Mouse (Mus musculus): Measurements from ENCODE around the gene Per1. TPM values are rescaled to one million over a fixed set of nuclear protein-coding genes. Genes with fewer than 3 reads are reported as not detected.
A peak's percentile ranks its signal among the peaks of the same experiment; 100 is the strongest.

Per1 gene
- polyA plus RNA-seq, 1 experiment from 2014 or later = 7.3 TPM

- Histone ChIP-seq H3K4me3 (ENCODE audit: low read depth, low read length) (peak within 1 kb of the TSS; percentile 61), H3K4me1 (ENCODE audit: control insufficient read depth, insufficient read depth, low read length) (peaks cover 28% of the 10 kb centered on the region), H3K9me3 (ENCODE audit: control insufficient read depth, low read length) (no peaks in the 10 kb centered on the region), H3K9ac (ENCODE audit: low read length) (peak within 1 kb of the TSS; percentile 93), H3K4me2 (peak within 1 kb of the TSS; percentile 91), H3K27ac (ENCODE audit: low read depth, low read length) (peak within 1 kb of the TSS; percentile 86), H3K36me3 (ENCODE audit: control insufficient read depth, insufficient read depth, low read length) (no peaks in the 10 kb centered on the region), H3K27me3 (ENCODE audit: control insufficient read depth, insufficient read depth, low read length) (no peaks in the 10 kb centered on the region)
- peak; percentile 99 for DNase-seq (ENCODE audit: low spot score, missing footprints)
- ATAC-seq (ENCODE audit: low FRiP score) = peak; percentile 87
- WGBS = under 1% methylated on average over 46 of the region's 47 CpGs
These were observed 24.3 kb upstream of the Per1 start, which contains the start of gene Tmem107 for GRCm38 (mm10) chr11:69070590-69071222. Tmem107 (plus strand) TSS chr11:69070806.

DNA sequence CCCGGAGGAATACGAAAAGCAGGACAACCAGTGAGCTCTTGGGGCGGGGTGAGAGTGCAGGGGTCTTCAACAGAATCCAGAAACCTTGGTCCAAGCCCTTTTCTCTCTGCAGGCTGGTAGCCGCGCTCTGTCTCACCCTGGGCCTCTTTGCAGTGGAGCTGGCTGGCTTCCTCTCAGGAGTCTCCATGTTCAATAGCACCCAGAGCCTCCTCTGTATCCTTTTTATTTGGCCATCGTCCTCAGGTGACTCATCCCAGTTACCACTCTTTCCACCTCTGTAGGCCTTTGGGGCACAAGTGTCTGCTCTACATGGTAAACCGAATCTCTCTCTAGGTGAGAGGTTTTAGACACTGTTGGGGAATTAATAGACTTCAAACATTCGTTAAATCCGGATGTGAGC lies 23.8 kb upstream of the Per1 start:
- H3K4me3 ChIP-seq (ENCODE audit: low read depth, low read length) = peak overlapping the region; percentile 61
- H3K9me3 ChIP-seq (ENCODE audit: control insufficient read depth, low read length) = no peaks in the 10 kb centered on the region
- H3K4me1 ChIP-seq (ENCODE audit: control insufficient read depth, insufficient read depth, low read length) = peaks cover 24% of the 10 kb centered on the region
- ATAC-seq (ENCODE audit: low FRiP score) = no peak
- no peaks in the 10 kb centered on the region for H3K27me3 ChIP-seq (ENCODE audit: control insufficient read depth, insufficient read depth, low read length)
- peak overlapping the region; percentile 91 for H3K4me2 ChIP-seq
- peak overlapping the region; percentile 93 for H3K9ac ChIP-seq (ENCODE audit: low read length)
- peak overlapping the region; percentile 65 for H3K27ac ChIP-seq (ENCODE audit: low read depth, low read length)
- 22% methylated on average over 9 of the region's 9 CpGs for WGBS
- no peak for DNase-seq (ENCODE audit: low spot score, missing footprints)
- no peaks in the 10 kb centered on the region for H3K36me3 ChIP-seq (ENCODE audit: control insufficient read depth, insufficient read depth, low read length)

- DNase-seq (ENCODE audit: low spot score, missing footprints) = no peak
- Histone ChIP-seq H3K27ac (ENCODE audit: low read depth, low read length) (peak overlapping the region; percentile 92; the same call in 1 of the 2 replicates), H3K4me1 (ENCODE audit: control insufficient read depth, insufficient read depth, low read length) (peaks cover 19% of the 10 kb centered on the region), H3K9ac (ENCODE audit: low read length) (peak overlapping the region; percentile 76; the same call in 1 of the 2 replicates), H3K36me3 (ENCODE audit: control insufficient read depth, insufficient read depth, low read length) (no peaks in the 10 kb centered on the region), H3K27me3 (ENCODE audit: control insufficient read depth, insufficient read depth, low read length) (no peaks in the 10 kb centered on the region), H3K4me3 (ENCODE audit: low read depth, low read length) (peak overlapping the region; percentile 28; the same call in 1 of the 2 replicates), H3K9me3 (ENCODE audit: control insufficient read depth, low read length) (no peaks in the 10 kb centered on the region), H3K4me2 (peak overlapping the region; percentile 47)
- no peak for ATAC-seq (ENCODE audit: low FRiP score)
- 81% methylated on average over 11 of the region's 11 CpGs for WGBS
These were observed 22.8 kb upstream of the Per1 start for GRCm38 (mm10) chr11:69072234-69072633.

DNA sequence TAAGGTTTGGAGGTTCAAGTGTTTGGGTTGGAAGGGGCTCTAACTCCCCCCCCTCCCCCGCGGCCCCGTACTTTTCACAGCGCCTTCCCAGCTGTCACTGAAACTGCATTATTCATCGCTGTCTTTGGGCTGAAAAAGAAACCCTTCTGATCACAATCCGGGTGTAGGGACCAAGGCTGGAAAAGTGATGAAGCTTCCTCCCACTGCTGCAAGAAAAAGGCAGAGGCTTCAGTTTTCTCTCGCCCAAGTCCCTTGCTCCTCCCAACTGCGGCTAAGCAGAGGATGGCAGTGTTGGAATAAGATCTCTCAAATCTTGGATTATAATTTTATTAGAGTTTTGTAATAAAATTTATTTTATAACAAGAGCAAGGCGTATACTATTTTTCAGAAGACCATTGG lies 22.4 kb upstream of the Per1 start:
- H3K27me3 ChIP-seq (ENCODE audit: control insufficient read depth, insufficient read depth, low read length) = no peaks in the 10 kb centered on the region
- DNase-seq (ENCODE audit: low spot score, missing footprints) (peak; percentile 84), ATAC-seq (ENCODE audit: low FRiP score) (no peak)
- H3K4me2 ChIP-seq = peak overlapping the region; percentile 47
- peaks cover 19% of the 10 kb centered on the region for H3K4me1 ChIP-seq (ENCODE audit: control insufficient read depth, insufficient read depth, low read length)
- no peaks in the 10 kb centered on the region for H3K9me3 ChIP-seq (ENCODE audit: control insufficient read depth, low read length)
- peak overlapping the region; percentile 92 for H3K27ac ChIP-seq (ENCODE audit: low read depth, low read length)
- H3K9ac ChIP-seq (ENCODE audit: low read length) = peak overlapping the region; percentile 76
- H3K4me3 ChIP-seq (ENCODE audit: low read depth, low read length) = peak overlapping the region; percentile 28
- 11% methylated on average over 9 of the region's 9 CpGs for WGBS
- no peaks in the 10 kb centered on the region for H3K36me3 ChIP-seq (ENCODE audit: control insufficient read depth, insufficient read depth, low read length)

DNA sequence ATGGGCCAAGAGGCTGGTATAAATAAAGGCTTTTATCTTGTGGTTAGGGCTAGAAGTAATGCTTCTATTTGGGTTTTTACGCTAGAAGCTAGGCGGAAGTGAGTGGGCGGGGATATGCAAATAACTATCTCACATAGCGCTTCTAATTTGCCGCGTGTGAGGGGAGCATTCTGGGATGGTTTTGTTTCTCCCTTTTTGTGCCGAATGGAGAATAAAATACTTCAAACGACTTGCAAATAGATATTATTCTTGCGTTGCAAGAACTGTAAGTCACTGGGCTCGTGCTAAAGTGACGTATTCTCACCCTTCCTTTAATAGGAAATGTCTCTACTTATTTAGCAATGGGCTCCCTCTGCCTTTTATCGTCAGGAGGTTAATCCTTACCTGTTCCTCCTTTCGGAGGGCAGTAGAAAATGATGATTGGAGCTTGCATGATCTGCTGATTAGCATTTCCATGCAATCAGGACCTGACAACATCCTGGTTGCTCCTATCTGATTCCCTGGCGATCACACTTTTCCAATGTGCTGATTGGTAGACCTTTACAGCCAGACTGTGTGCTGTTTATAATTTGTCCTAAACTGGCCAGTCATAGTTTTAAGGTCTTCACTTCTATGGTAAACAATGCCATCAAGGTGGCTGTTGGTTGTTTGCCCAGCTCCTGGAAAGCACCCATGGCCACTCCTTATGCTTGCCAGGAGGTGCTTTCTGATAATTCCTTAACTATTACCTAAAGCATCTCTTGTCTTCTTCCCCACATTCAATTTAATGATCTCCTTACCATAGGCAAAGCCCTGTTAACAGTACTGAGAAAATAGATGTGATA lies 21.7 kb upstream of the Per1 start:
- Histone ChIP-seq H3K27ac (ENCODE audit: low read depth, low read length) (peak overlapping the region; percentile 92), H3K36me3 (ENCODE audit: control insufficient read depth, insufficient read depth, low read length) (no peaks in the 10 kb centered on the region), H3K9ac (ENCODE audit: low read length) (peak overlapping the region; percentile 76), H3K4me2 (peak overlapping the region; percentile 47), H3K9me3 (ENCODE audit: control insufficient read depth, low read length) (no peaks in the 10 kb centered on the region), H3K27me3 (ENCODE audit: control insufficient read depth, insufficient read depth, low read length) (no peaks in the 10 kb centered on the region), H3K4me3 (ENCODE audit: low read depth, low read length) (peak overlapping the region; percentile 28), H3K4me1 (ENCODE audit: control insufficient read depth, insufficient read depth, low read length) (peaks cover 19% of the 10 kb centered on the region)
- ATAC-seq (ENCODE audit: low FRiP score) (peak; percentile 72), DNase-seq (ENCODE audit: low spot score, missing footprints) (peak; percentile 99)
- under 1% methylated on average over 14 of the region's 14 CpGs for WGBS

- no peak overlapping the region for H3K4me2 ChIP-seq
- peak overlapping the region; percentile 92 for H3K27ac ChIP-seq (ENCODE audit: low read depth, low read length)
- WGBS = 36% methylated on average over 6 of the region's 6 CpGs
- H3K9me3 ChIP-seq (ENCODE audit: control insufficient read depth, low read length) = no peaks in the 10 kb centered on the region
- no peak overlapping the region for H3K9ac ChIP-seq (ENCODE audit: low read length)
- H3K4me1 ChIP-seq (ENCODE audit: control insufficient read depth, insufficient read depth, low read length) = peaks cover 19% of the 10 kb centered on the region
- DNase-seq (ENCODE audit: low spot score, missing footprints) (peak; percentile 83), ATAC-seq (ENCODE audit: low FRiP score) (no peak)
- H3K36me3 ChIP-seq (ENCODE audit: control insufficient read depth, insufficient read depth, low read length) = no peaks in the 10 kb centered on the region
- no peaks in the 10 kb centered on the region for H3K27me3 ChIP-seq (ENCODE audit: control insufficient read depth, insufficient read depth, low read length)
- no peak overlapping the region for H3K4me3 ChIP-seq (ENCODE audit: low read depth, low read length)
These were observed 20.9 kb upstream of the Per1 start for GRCm38 (mm10) chr11:69073951-69074775.

- ATAC-seq (ENCODE audit: low FRiP score) = no peak
- 47% methylated on average over 2 of the region's 2 CpGs for WGBS
- no peak overlapping the region for H3K9ac ChIP-seq (ENCODE audit: low read length)
These were observed 20.3 kb upstream of the Per1 start for GRCm38 (mm10) chr11:69074776-69075069.

DNA sequence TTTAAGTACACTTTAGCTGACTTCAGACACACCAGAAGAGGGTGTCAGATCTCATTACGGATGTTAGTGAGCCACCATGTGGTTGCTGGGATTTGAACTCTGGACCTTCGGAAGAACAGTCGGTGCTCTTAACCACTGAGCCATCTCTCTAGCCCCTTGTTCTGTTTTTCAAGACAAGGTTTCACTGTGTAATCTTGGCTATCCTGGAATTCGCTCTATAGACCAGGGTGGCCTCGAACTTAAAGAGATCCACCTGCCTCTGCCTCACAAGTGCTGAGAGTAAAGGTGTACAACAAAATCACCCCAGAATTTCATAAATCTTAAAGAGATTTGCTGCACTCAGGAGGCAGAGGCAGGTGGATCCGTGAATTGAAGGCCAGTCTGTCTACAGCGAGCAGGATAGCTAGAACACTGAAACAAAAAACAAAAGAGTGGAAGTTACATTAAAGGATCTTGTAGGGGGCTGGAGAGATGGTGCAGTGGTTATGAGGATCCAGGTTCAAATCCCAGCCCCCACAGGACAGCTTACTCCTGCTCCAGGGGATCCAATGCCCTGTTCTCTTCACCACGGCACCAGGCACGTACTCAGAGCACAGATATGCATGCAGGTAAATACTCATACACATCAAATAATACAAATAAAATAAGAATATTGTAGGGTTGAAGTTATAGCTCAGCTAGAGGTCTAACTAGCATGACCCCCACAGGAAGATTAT lies 19.1 kb upstream of the Per1 start:
- Histone ChIP-seq H3K36me3 (ENCODE audit: control insufficient read depth, insufficient read depth, low read length) (no peaks in the 10 kb centered on the region), H3K4me1 (ENCODE audit: control insufficient read depth, insufficient read depth, low read length) (peaks cover 14% of the 10 kb centered on the region), H3K27me3 (ENCODE audit: control insufficient read depth, insufficient read depth, low read length) (no peaks in the 10 kb centered on the region), H3K4me3 (ENCODE audit: low read depth, low read length) (no peak overlapping the region), H3K9me3 (ENCODE audit: control insufficient read depth, low read length) (no peaks in the 10 kb centered on the region), H3K27ac (ENCODE audit: low read depth, low read length) (no peak overlapping the region), H3K9ac (ENCODE audit: low read length) (no peak overlapping the region), H3K4me2 (no peak overlapping the region)
- WGBS = 52% methylated on average over 8 of the region's 9 CpGs
- DNase-seq (ENCODE audit: low spot score, missing footprints) (peak; percentile 80), ATAC-seq (ENCODE audit: low FRiP score) (no peak)

More at GRCm38 (mm10) chr11:69074776-69075069, 20.3 kb upstream of the Per1 start:
- no peak for DNase-seq (ENCODE audit: low spot score, missing footprints)
- no peak overlapping the region for H3K27ac ChIP-seq (ENCODE audit: low read depth, low read length)
- no peaks in the 10 kb centered on the region for H3K9me3 ChIP-seq (ENCODE audit: control insufficient read depth, low read length)
- no peak overlapping the region for H3K4me2 ChIP-seq
- H3K36me3 ChIP-seq (ENCODE audit: control insufficient read depth, insufficient read depth, low read length) = no peaks in the 10 kb centered on the region
- H3K4me1 ChIP-seq (ENCODE audit: control insufficient read depth, insufficient read depth, low read length) = peaks cover 19% of the 10 kb centered on the region
- H3K4me3 ChIP-seq (ENCODE audit: low read depth, low read length) = no peak overlapping the region
- no peaks in the 10 kb centered on the region for H3K27me3 ChIP-seq (ENCODE audit: control insufficient read depth, insufficient read depth, low read length)
